Mouse (Mus musculus) E14TG2a.4 (cell line): ENCODE results near the gene Rpl28.
"Not testable (repeated sequence)": the region's sequence is repeated elsewhere in the genome, so short reads cannot be mapped to it uniquely, and the experiment has no call there.

Experiments
- H3K27me3 ChIP-seq: 2 replicates; pipeline ENCODE4 v1.6.1; 2014; ENCODE audit warnings: low read length, control low read depth; ENCODE audit not compliant: insufficient read depth
- H3K36me3 ChIP-seq: 2 replicates; pipeline ENCODE4 v1.6.1; 2014; ENCODE audit warnings: low read length, control low read depth; ENCODE audit not compliant: insufficient read depth
- H3K4me1 ChIP-seq: replicated peaks from 2 replicates; pipeline ENCODE4 v1.6.1; 2014; ENCODE audit warnings: low read depth, low read length, control low read depth
- H3K4me3 ChIP-seq: replicated peaks from 2 replicates; pipeline ENCODE4 v1.5.1; 2014; ENCODE audit warnings: mild to moderate bottlenecking, low read length
- H3K9me3 ChIP-seq: 2 replicates; pipeline ENCODE4 v1.6.1; 2014; ENCODE audit warnings: low read length, control low read depth
- CTCF ChIP-seq: conservative IDR thresholded peaks from 2 replicates; pipeline ENCODE4 v1.5.1; 2014; ENCODE audit warnings: low read length
- NANOG ChIP-seq: IDR thresholded peaks from 2 replicates; pipeline ENCODE4 v1.6.1; 2014; ENCODE audit warnings: borderline replicate concordance, low read length, mixed read lengths
- POU5F1 ChIP-seq: IDR thresholded peaks from 2 replicates; pipeline ENCODE4 v1.6.1; 2014; ENCODE audit warnings: low read length, borderline replicate concordance

The Rpl28 gene

DNA sequence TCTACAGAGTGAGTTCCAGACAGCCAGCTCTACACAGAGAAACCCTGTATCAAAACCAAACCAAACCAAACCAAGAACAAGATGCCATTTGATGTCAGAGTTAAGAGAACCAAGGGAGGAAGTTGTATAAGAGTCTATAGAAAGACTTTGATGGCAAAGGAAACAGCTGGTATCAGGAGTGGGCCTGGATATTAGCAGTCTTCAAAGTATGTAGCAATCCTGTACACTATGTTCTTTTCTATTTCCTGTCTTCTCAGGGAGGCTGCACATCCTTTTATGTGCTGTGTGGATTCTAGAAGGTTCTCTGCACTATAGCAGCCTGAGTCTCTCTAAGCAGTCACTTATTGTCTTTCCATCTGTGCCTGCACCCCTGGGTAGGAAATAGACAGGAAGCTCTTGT, 23.9 kb downstream of the Rpl28 start:
- no peaks in the 10 kb centered on the region for H3K9me3 ChIP-seq
- H3K36me3 ChIP-seq, result peaks cover 20% of the 10 kb centered on the region
- H3K4me3 ChIP-seq, result no peak overlapping the region
- TF ChIP-seq POU5F1, result no peak
- TF ChIP-seq NANOG, result no peak
- no peak for TF ChIP-seq CTCF
- H3K4me1 ChIP-seq, result peaks cover 69% of the 10 kb centered on the region
- H3K27me3 ChIP-seq, result no peaks in the 10 kb centered on the region

DNA sequence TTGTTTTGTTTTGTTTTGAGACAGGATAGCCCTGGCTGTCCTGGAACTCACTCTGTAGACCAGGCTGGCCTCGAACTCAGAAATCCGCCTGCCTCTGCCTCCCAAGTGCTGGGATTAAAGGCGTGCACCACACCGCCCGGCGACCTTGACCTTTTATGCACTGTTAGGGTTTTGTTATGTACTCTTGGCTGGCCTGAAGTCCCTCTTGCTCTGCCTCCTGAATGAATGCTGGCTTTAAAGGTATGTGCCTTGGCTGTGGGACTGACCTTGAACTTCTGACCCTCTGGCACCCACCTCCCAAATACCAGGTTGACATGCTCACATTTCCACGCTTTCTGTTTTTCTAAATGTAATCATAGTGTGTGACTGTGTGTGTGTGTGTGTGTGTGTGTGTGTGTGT, 28.3 kb downstream of the Rpl28 start:
- not testable (repeated sequence) for H3K9me3 ChIP-seq, H3K27me3 ChIP-seq, H3K36me3 ChIP-seq
- peak overlapping the region; percentile 2; the same call in 1 of the 2 replicates for H3K4me3 ChIP-seq
- TF ChIP-seq POU5F1 (peak; percentile 64; the same call in 1 of the 2 replicates), NANOG (peak; percentile 59; the same call in 1 of the 2 replicates)
- peaks cover 87% of the 10 kb centered on the region for H3K4me1 ChIP-seq

- H3K36me3 ChIP-seq, result no peaks in the 10 kb centered on the region
- no peaks in the 10 kb centered on the region for H3K9me3 ChIP-seq
- TF ChIP-seq CTCF, result no peak
- TF ChIP-seq NANOG, result no peak
- TF ChIP-seq POU5F1, result no peak
- no peaks in the 10 kb centered on the region for H3K27me3 ChIP-seq
- peaks cover 90% of the 10 kb centered on the region for H3K4me1 ChIP-seq
- H3K4me3 ChIP-seq, result peak overlapping the region; percentile 2; the same call in 1 of the 2 replicates
Observed at GRCm38 (mm10) chr7:4821690-4822089, 29.0 kb downstream of the Rpl28 start.

- Histone ChIP-seq H3K9me3 (no peaks in the 10 kb centered on the region), H3K27me3 (no peaks in the 10 kb centered on the region), H3K4me3 (peak overlapping the region; percentile 43), H3K4me1 (peaks cover 91% of the 10 kb centered on the region), H3K36me3 (no peaks in the 10 kb centered on the region)
- TF ChIP-seq CTCF (no peak), POU5F1 (no peak), NANOG (no peak)
Observed at GRCm38 (mm10) chr7:4822162-4822907, 29.7 kb downstream of the Rpl28 start.

DNA sequence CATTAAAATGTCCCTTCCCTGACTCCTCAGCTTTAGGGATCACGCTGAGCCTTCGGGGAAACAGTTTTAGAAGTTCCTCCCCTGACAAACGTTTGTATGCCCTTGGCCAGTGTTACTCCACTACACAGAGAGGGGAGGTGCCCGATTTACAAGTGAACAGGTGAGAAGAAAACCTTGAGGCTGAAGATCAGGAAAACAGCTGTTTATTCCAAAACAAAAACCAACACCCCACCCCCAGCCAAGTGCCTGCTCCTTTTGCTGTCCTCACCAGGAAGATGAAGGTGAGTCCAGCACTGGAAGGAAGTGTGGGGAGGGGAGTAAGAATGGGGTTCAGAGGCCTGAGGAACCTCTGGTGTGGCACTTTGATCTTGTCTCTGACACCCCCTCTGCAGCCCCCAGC, 32.7 kb downstream of the Rpl28 start:
- no peaks in the 10 kb centered on the region for H3K9me3 ChIP-seq
- no peaks in the 10 kb centered on the region for H3K27me3 ChIP-seq
- H3K36me3 ChIP-seq, result peaks cover 22% of the 10 kb centered on the region
- H3K4me1 ChIP-seq, result peaks cover 86% of the 10 kb centered on the region
- peak; percentile 21; the same call in 1 of the 2 replicates for TF ChIP-seq NANOG
- no peak for TF ChIP-seq CTCF
- peak overlapping the region; percentile 64 for H3K4me3 ChIP-seq

DNA sequence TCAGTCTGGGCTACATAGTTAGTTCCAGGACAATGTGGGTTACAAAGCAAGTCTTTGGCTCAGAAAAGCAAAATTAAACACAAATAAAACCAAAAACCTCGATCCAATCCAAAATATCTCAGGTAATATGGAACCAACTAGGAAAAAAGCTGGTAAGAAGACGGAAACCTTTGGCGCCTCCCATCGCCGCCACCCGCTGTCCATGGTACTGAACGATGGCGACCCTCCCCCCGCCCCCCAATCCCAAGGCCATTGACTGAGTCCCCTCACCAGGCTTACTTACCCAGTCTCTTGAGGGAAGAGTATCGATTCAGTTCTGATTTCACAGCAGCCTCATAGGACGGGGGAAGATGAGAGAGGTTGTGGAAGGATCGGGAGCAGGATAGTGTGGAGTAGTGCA, 37.8 kb downstream of the Rpl28 start:
- no peaks in the 10 kb centered on the region for H3K9me3 ChIP-seq
- peaks cover 64% of the 10 kb centered on the region for H3K4me1 ChIP-seq
- TF ChIP-seq POU5F1 (no peak), CTCF (no peak), NANOG (no peak)
- H3K27me3 ChIP-seq, result peaks cover 27% of the 10 kb centered on the region
- H3K36me3 ChIP-seq, result peaks cover 31% of the 10 kb centered on the region
- H3K4me3 ChIP-seq, result peak overlapping the region; percentile 37

GRCm38 (mm10) chr7:4835631-4836327, 43.1 kb downstream of the Rpl28 start:
- no peak for TF ChIP-seq CTCF
- no peak for TF ChIP-seq POU5F1
- TF ChIP-seq NANOG, result no peak
- Histone ChIP-seq H3K27me3 (peaks cover 50% of the 10 kb centered on the region), H3K4me1 (peaks cover 48% of the 10 kb centered on the region), H3K9me3 (no peaks in the 10 kb centered on the region), H3K36me3 (peaks cover 10% of the 10 kb centered on the region), H3K4me3 (peak overlapping the region; percentile 87)

DNA sequence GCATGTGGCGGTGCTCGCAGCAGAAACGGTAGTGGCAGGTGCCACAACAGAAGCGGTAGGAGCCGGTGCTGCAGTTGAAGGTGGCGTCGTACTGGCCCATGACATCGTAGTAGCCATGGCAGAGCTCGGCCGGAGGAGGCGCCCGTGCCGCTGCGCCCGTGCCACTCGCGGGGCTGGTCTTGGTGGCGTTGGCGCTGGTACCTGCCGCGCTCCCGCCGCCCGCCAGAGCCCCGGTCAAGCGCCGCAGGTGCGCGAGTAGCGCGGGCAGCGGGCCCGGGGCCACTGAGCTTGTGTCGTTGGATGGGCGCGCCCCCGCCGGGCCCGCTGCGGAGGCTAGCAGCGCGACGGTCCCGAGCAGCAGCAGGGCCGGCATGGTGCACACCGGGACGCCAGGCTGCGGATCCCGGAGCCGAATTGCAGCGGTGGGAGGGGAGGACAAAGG, 43.7 kb downstream of the Rpl28 start:
- TF ChIP-seq CTCF (no peak), POU5F1 (no peak), NANOG (no peak)
- Histone ChIP-seq H3K4me1 (peaks cover 48% of the 10 kb centered on the region), H3K27me3 (peaks cover 50% of the 10 kb centered on the region), H3K4me3 (peak overlapping the region; percentile 87), H3K36me3 (peaks cover 10% of the 10 kb centered on the region), H3K9me3 (no peaks in the 10 kb centered on the region)
